Mouse (Mus musculus) 3T3-L1 (cell line): ENCODE measurements around the gene Krtap31-1.
"Not testable (repeated sequence)": the region's sequence is repeated elsewhere in the genome, so short reads cannot be mapped to it uniquely, and the experiment has no call there.

Experiments
- DNase-seq: peaks from one replicate; pipeline ENCODE4 v3.0.0-alpha.2; 2015; ENCODE audit warnings: low read depth, low spot score

Krtap31-1 gene

DNA sequence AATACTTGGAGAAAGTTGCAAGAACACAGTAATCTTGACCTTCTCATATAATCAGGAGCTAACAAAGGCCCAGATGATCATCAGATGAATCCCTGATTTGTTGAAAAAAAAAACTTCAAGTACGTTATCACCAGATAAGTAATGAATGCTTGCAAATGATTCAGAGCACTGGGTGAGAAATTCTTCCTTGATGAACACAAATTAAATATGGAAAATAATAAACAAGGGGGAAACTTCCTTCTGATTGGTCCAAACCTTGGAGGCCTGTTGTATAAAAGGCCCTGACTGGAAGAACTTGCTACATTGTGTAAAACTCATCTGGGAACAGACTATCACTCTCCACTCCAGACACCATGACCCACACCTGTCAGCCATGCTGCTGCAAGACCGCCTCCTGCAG, at the start of gene Krtap31-1:
TSS of gene Krtap31-1 (plus strand) at position 301 of the 400 bp plus-strand sequence.
- no peak for DNase-seq

DNA sequence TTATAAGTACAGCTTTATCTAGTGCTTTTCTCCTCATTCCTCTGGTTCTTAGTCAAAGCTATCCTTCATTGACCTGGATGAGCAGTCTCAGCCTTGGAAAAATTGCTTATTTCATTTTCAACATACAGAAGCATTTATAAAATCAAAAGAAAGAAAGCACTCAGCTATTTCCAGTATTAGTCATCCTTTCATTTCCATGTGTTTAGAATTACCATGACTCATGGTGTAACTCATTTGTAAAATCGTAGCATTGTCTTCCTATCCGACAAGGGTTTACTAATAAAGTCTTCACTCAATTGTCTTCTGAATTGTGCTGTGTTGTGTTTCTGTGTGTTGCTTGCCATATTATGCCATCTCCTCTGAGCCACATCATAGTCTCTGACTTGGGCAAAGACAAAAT, 49.0 kb upstream of the Krtap31-1 start:
- DNase-seq: peak; percentile 78

DNA sequence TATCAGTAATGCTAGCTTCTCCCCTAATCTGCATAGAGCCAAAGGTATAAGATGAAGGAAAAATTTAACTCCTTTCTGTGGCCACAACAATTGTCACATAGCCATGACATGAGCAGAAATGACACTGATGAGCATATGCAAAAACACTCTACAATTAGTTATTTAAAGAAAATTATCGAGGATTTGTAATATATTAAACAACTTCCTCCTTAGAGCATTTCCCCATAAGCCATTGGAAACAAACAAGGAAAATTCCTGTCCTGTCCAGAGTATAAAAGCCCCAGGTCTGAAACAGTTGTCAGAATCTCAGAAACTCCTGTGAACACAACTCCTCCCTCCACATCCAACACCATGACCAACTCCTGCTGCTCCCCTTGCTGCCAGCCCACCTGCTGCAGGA, 43.5 kb upstream of the Krtap31-1 start, which contains the start of gene Gm11559:
TSS of gene Gm11559 (plus strand) at position 301 of the 400 bp plus-strand sequence.
- not testable (repeated sequence) for DNase-seq

DNA sequence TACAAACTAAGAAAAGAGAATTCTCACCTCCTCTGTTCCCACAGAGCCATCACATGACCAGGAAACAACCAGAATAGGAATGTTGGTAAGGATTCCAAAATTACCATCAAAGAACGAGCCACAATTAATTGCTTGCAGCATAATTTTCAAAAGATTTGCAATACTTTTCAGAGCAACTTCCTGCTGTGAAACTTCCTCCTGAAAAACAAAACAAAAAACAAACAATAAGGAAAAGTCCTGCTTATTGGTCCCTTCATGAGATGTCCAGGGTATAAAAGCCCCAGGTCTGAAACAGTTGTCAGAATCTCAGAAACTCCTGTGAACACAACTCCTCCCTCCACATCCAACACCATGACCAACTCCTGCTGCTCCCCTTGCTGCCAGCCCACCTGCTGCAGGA, 34.6 kb upstream of the Krtap31-1 start, which contains the start of gene Krtap9-1:
TSS of gene Krtap9-1 (plus strand) at position 301 of the 400 bp plus-strand sequence.
- DNase-seq: not testable (repeated sequence)

DNA sequence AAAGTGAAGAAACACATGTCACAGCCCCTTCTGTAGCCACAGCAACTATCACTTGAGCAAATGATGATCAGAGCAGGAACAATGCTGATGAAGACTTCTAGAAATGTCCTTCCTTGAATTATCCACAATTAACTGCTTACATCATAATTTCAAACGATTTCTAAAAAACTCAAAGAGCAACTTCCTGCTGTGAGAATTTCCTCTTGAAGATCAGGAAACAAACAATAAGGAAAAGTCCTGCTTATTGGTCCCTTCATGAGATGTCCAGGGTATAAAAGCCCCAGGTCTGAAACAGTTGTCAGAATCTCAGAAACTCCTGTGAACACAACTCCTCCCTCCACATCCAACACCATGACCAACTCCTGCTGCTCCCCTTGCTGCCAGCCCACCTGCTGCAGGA, 28.8 kb upstream of the Krtap31-1 start, which contains the start of gene Gm11567:
TSS of gene Gm11567 (plus strand) at position 301 of the 400 bp plus-strand sequence.
- not testable (repeated sequence) for DNase-seq

DNA sequence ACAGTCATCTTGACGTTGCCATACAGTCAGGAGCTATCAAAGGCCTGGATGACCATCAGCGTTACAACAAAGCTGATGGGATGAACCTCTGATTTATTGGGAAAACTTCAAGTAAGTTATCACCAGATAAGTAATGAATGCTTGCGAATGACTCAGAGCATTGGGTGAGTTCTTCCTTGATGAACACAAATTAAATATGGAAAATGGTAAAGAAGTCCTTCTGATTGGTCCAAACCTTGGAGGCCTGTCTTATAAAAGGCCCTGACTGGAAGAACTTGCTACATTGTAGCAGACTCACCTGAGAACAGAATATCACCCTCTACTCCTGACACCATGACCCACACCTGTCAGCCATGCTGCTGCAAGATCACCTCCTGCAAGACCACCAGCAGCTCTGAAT, 6.7 kb downstream of the Krtap31-1 start, which contains the start of gene Gm11565:
TSS of gene Gm11565 (plus strand) at position 301 of the 400 bp plus-strand sequence.
- no peak for DNase-seq

DNA sequence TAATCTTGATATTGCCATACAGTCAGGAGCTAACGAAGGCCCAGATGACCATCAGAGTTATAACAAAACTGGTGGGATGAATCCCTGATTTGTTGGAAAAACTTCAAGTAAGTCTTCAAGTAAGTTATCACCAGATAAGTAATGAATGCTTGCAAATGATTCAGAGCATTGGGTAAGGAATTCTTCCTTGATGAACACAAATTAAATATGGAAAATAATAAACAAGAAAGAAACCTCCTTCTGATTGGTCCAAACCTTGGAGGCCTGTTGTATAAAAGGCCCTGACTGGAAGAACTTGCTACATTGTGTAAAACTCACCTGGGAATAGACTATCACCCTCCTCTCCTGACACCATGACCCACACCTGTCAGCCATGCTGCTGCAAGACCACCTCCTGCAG, 28.3 kb downstream of the Krtap31-1 start, which contains the start of gene Krtap31-2:
TSS of gene Krtap31-2 (plus strand) at position 301 of the 400 bp plus-strand sequence.
- no peak for DNase-seq

DNA sequence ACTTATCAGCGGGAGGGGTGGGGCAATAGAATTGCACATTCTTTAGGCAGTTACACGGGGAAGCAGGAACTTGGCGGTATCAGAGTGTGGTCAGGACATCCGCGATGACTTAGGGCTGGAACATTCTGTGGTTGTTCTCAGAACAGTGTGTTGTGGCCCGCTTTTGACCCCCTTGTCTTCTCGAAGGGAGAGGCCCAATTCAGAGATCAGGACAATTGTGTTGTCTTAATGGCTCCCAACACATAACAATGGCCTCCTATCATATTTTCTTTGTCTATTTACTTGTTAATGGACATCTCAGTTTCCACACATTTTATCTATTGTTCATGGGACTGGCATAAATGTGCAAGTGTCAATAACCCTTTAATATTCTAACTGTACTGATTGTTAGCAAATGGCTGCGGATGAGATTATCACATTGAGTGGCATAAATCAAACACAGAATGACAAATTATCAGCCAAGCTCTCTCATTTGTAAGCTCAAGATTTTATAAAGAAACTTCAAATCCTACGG, 30.1 kb downstream of the Krtap31-1 start:
- peak; percentile 20 for DNase-seq

DNA sequence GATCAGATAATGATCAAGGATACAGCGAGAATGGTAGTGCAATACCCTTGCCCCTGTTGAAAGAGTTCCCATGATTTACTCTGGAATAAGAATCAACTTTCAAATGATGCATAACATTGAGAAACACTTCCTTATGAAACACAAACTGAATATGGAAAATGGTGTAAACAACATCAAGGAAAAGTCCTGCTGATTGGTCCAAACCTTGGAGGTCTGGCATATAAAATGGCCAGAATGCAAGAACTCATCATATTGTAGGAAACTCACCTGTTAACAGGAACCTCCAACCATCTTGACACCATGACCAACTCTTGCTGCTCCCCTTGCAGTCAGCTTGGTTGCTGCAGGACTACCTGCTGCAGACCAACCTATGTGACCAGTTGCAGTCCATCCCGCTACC, 40.5 kb downstream of the Krtap31-1 start, which contains the start of gene Krtap9-5:
TSS of gene Krtap9-5 (plus strand) at position 301 of the 400 bp plus-strand sequence.
- no peak for DNase-seq
